Mouse (Mus musculus) retina, postnatal 1 day (tissue): Measurements from ENCODE around the gene Morc3.

Source experiments
- DNase-seq: peaks from one replicate; pipeline ENCODE4 v3.0.0-alpha.2; 2012

The Morc3 gene

GRCm38 (mm10) chr16:93831627-93832395 lies at the start of gene Morc3:
TSS of gene Morc3 (plus strand) at chr16:93832121.
- DNase-seq = peak; percentile 100

DNA sequence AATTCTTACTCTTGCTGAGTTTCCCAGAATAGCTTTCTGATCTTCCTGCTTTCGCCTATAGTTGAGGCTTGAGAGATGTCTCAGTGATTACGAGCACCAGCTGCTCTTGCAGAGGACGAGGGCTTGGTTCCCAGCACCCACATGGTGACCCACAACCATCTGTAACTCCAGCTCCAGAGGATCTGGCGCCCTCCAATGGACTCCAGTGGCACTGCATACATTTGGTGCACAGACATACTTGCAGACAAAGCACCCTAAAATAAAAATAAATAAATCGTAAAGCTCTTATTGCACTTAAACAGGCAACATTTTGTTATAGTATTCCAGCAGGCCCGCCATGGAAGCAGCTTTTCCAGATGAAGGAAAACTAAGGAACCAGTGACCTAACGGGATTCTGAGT lies 47.7 kb upstream of the Morc3 start:
- DNase-seq = no peak

- peak; percentile 86 for DNase-seq
Measured at GRCm38 (mm10) chr16:93785805-93786204, 46.1 kb upstream of the Morc3 start.

DNA sequence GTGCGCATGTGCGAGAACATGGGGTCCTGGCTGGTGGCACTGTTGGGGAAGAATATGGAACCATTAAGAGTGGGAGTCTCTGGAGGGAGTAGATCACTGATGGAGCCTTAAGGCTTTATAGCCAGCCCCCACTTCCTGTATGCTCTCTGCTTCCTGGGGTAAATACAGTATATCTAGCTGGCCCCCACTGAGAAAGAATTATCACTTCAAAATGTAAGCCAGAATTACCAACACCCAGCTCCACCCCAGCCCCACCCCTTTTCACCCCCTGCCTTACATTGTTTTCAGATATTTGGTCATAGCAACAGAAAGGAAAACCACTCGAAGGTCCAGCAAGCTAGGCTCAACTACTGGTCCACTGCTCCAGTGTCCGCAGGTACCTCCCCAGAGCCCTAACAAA lies 43.5 kb upstream of the Morc3 start:
- DNase-seq = no peak

- DNase-seq = no peak
Measured at GRCm38 (mm10) chr16:93788881-93789280, 43.0 kb upstream of the Morc3 start.

DNA sequence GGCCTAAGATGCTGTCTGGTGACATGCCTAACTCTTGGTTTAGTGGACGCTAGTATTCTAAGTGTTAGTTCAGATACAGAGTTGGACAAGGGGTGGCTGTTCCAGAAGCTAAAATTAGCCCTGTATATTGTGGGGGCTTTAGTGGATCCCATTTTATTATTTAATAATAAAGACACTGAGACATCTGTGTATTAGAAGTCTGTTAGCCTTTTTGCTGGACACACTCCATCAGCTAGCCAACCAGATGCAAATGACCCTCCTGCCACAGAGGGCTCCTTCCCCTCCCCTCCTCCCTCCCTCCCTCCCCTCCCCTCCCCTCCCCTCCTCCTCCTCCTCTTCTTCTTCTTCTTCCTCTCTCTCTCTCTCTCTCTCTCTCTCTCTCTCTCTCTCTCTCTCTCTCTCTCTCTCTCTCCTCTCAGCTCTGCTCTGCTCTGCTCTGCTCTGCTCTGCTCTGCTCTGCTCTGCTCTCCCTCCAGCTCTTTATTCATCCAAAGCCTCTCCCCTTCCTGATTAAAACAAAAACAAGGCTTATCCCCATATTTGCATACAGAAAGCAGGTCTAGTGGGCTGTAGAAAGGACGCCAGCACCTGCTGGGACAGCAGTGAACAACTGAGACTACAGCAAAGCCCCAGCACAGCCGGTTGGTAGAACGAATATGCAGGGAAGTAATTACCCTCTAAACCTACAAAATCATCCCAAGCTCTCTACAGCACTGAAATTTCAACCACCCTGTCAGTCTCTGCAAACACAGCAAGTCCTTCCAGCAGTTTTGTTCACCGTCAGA lies 41.8 kb upstream of the Morc3 start:
- no peak for DNase-seq

DNA sequence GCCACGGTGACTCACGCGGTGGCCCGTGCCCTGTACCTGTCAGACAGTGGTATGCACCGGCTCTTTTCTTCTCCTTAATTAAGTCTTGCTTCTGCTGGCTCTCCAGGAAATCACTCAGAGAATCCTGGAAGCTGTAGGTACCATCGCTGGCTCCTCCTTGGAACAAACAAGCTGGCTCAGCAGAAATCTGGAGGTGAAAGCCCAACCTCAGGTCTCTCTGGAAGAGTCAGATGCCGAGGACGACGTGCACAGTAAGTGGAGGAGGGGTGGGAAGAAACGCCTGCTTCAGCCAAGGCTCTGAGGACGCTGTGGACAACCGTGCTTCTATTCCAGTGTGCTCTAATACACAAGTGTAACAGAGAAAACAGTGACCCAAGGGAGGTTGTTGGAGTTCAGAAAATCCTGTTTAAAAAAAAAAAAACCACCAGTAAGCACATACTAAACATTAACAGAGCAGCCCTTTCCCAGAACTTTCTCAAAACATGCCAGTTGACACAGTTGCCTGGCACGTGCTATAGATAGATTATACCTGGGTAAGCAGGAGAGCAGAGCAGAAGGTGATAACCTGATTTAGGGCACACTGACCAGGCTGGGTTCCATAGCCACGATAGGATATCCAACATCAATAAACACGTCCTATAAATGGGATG lies 38.8 kb upstream of the Morc3 start:
- no peak for DNase-seq

DNA sequence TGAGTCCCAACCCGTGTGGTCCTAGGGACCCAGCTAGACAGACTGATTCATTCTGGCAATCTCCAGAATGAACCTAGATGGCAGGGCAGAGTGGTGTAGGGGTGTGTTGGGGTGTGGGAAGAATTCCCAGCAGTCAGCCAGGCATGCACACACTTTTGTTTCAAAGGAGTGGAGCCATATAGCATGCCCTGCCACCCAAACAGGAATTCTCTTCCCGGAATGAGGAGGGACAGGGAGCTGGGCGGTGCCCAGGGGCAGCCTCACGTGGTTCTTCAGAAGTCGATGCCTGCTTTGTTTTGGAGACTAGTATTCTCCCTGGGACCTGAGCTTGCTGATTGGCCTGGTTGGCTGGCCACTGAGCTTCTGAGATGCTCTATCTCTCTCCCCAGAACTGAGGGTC lies 37.1 kb upstream of the Morc3 start:
- no peak for DNase-seq

- no peak for DNase-seq
Measured at GRCm38 (mm10) chr16:93795391-93795790, 36.5 kb upstream of the Morc3 start.

DNA sequence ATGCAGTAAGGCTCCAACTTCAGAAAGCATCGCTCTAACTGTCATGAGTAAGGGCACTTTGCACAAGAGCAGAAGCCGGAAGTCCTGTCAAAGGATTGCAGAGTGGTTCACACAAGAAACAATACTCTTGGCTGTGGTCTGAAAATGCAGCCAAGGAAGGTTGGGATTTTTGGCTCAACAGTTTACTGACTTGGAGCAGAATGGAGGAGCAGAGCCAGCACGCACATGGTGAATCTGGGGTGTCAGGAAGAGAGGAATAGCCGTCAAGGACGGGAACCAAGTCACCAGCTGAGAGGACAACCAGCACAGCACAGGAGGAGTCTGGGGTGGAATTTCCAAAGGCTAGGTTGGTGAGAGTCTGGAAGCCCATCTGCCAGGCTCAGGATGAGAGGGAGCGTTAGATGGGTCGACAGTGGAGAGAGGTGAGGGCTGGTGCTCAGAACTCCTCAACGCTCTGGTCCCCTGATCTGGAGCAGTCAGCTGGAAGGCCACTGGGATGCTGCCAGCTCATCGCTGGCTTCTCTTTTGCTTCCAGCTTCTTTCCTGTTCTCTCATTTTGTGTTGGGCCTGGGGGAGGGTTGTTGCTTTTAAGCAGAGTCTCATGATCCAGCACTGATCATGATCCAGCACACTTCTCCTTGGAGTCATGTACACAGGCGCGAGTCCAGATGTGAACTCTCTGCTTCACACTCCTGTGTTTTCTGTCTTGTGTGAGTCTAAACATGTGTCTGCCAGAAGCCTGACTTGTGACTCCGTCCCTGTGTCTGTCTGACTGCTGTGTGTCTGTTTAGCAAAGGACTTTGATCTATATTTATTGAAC lies 34.7 kb upstream of the Morc3 start:
- no peak for DNase-seq

GRCm38 (mm10) chr16:93797841-93798492 lies 34.0 kb upstream of the Morc3 start:
- no peak for DNase-seq

DNA sequence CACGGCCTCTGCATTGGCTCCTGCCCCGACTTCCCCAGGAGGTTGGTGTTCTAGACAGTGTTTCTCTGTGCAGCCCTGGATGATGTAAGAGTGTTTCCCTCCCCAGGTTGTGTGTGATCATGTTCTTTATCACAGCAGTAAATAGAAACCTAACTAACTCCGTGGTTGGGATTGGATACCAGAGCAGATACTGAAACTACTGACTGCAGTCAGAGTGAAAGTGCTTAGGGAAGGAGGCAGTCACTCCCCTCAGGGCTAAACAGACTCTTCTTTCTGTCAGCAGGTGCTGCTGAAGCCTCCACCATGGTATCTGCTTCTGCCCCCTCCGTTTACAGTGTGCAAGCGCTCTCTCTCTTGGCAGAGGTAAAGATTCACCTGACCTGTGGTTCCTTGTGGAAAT lies 33.3 kb upstream of the Morc3 start:
- no peak for DNase-seq

DNA sequence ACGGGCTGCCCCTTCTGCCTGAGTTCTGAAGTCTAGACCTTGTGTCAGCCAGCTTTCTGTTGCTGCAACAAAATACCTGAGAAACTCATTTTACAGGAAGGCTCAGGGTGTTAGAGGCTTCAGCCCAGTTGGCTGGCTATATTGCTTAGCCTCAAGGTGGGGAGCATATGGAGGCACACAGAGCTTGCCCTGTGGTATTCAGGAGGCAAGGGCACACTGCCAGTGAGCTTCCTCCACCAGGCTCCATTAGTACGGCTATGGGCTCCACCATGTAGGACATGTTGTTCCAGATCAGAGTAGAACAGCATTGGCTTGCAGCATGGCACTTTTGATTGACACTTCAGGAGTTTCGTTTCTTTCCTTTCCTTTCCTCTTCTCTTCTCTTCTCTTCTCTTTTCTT lies 32.9 kb upstream of the Morc3 start:
- no peak for DNase-seq

GRCm38 (mm10) chr16:93799936-93800335 lies 32.0 kb upstream of the Morc3 start:
- no peak for DNase-seq

DNA sequence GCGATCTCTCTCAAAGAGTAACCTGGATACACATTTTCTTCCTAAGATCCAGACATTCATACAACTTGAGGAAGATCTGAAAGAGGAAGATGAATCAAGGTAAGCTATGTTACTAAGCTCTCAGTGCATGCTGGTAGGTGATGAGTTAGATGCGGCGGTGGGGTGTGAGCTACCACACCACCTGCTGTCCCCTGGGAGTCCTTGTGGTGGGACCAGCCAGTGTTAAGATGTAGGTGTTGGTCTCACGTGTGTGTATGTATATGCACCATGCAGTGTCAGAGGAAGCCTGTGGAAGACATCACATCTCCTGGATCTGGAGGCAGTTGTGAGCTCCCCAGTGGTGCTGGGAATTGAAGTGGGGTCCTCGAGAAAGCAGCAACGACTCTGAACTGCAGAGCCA lies 24.8 kb upstream of the Morc3 start:
- no peak for DNase-seq

- no peak for DNase-seq
Measured at GRCm38 (mm10) chr16:93807961-93808554, 23.9 kb upstream of the Morc3 start.

- peak; percentile 25 for DNase-seq
Measured at GRCm38 (mm10) chr16:93815856-93816736, 15.8 kb upstream of the Morc3 start.

- no peak for DNase-seq
Measured at GRCm38 (mm10) chr16:93816861-93817260, 15.1 kb upstream of the Morc3 start.

GRCm38 (mm10) chr16:93817371-93817770 lies 14.6 kb upstream of the Morc3 start:
- no peak for DNase-seq

- DNase-seq = no peak
Measured at GRCm38 (mm10) chr16:93818691-93819324, 13.1 kb upstream of the Morc3 start.
